Mouse (Mus musculus) intestine, embryonic 14.5 days (tissue): ENCODE measurements around the gene Mrpl17. TPM values are rescaled to one million over a fixed set of nuclear protein-coding genes. Genes with fewer than 3 reads are reported as not detected.

Experiments
- ATAC-seq: fragments of 200-750 bp; cut with Nextera tagmentation; replicated peaks from 2 replicates; pipeline ENCODE4 v1.8.0; 2017; ENCODE audit warnings: low read depth, moderate number of reproducible peaks, moderate TSS enrichment, moderate library complexity; ENCODE audit not compliant: low FRiP score, low TSS enrichment
- DNase-seq: peaks from one replicate; pipeline ENCODE4 v3.0.0-alpha.2; 2018; ENCODE audit warnings: low spot score
- H3K27ac ChIP-seq: fragments of 300-500 bp; sonication (generic); 2 replicates; pipeline ENCODE4 v1.5.1; 2014; ENCODE audit warnings: low read depth, mild to moderate bottlenecking, control low read depth
- H3K27me3 ChIP-seq: fragments of 300-500 bp; sonication (generic); replicated peaks from 2 replicates; pipeline ENCODE4 v1.6.1; 2014; ENCODE audit warnings: low read length, control low read depth; ENCODE audit not compliant: control insufficient read depth, insufficient read depth
- H3K36me3 ChIP-seq: fragments of 300-500 bp; sonication (generic); 2 replicates; pipeline ENCODE4 v1.6.1; 2014; ENCODE audit warnings: low read length, control low read depth; ENCODE audit not compliant: control insufficient read depth, insufficient read depth
- H3K4me1 ChIP-seq: fragments of 300-500 bp; sonication (generic); replicated peaks from 2 replicates; pipeline ENCODE4 v1.6.1; 2014; ENCODE audit warnings: low read length, control low read depth, mixed read lengths; ENCODE audit not compliant: control insufficient read depth, insufficient read depth
- H3K4me2 ChIP-seq: fragments of 300-500 bp; sonication (generic); 2 replicates; pipeline ENCODE4 v1.6.1; 2014; ENCODE audit warnings: low read length
- H3K4me3 ChIP-seq: fragments of 300-500 bp; sonication (generic); 2 replicates; pipeline ENCODE4 v1.5.1; 2014; ENCODE audit warnings: low read depth, low read length, control low read depth, mixed read lengths
- H3K9ac ChIP-seq: fragments of 300-500 bp; sonication (generic); 2 replicates; pipeline ENCODE4 v1.6.1; 2014; ENCODE audit warnings: mild to moderate bottlenecking, low read length
- H3K9me3 ChIP-seq: fragments of 300-500 bp; sonication (generic); 2 replicates; pipeline ENCODE4 v1.6.1; 2016; ENCODE audit warnings: low read length, control low read depth; ENCODE audit not compliant: control insufficient read depth
- WGBS: fragments of 180-500 bp; shearing (Covaris S2); extraction: QIAGEN DNeasy Blood & Tissue Kit; methylation state at CpG from one replicate; pipeline ENCODE4 v1.1.7; 2014; 5-methylcytosine and 5-hydroxymethylcytosine counted together
- polyA plus RNA-seq: library from polyadenylated mRNA; unstranded; fragments of >200 nt; fragmentation: Nextera tagmentation; extraction: Ambion mirVana; gene quantifications from 2 replicates; pipeline ENCODE4 v1.2.1, GENCODE M21; 2014

Mrpl17 gene
- polyA plus RNA-seq, 1 experiment from 2014 or later = 393 TPM

- peaks cover 90% of the 10 kb centered on the region for H3K36me3 ChIP-seq
- DNase-seq (peak; percentile 64), ATAC-seq (0 out of 2 replicates have a peak, but pooled peaks have one; percentile 45)
- H3K4me2 ChIP-seq = peak overlapping the region; percentile 40
- H3K9ac ChIP-seq = no peak overlapping the region
- 52% methylated on average over 55 of the region's 55 CpGs for WGBS
- H3K4me3 ChIP-seq = 0 out of 2 replicates have a peak overlapping the region, but pooled peaks have one; percentile 6
- H3K27ac ChIP-seq = no peak overlapping the region
- no peaks in the 10 kb centered on the region for H3K9me3 ChIP-seq
- peaks cover 5% of the 10 kb centered on the region; the same call in 1 of the 2 replicates for H3K4me1 ChIP-seq
- 0 out of 2 replicates have a peak, but pooled peaks cover 2% of the 10 kb centered on the region for H3K27me3 ChIP-seq
These were observed 48.2 kb downstream of the Mrpl17 start for GRCm38 (mm10) chr7:105762517-105763270.

DNA sequence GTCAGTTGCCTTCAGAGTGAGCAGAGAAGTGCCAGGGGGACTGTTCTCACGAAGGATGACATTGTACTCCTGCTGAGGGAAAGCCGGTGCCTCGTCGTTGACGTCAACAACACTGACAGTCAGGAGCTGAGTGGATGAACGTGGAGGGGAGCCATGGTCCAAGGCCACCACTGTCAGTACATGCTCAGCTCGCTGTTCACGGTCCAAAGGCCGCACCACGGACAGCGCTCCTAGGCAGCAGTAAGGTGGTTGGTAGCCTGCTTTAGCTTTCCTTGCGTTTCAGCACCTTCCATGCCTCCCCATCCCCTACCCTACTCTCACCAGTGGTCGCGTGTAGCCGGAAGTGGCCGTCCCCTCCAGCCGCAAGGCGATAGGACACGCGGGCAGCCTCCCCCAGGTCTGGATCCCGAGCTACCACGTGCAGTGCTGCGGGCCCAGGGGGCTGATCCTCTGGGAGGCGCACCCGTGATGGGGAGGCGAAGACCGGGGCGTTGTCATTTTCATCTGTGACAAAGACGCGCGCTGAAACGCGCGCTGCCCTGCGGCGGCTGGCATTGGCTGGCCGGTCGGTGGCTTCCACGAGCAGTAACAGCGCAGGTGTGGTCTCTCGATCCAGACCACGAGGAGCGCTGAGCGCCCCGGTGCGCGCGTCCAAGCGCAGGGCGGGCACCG is 49.0 kb downstream of the Mrpl17 start:
- Histone ChIP-seq H3K27ac (no peak overlapping the region), H3K4me2 (peak overlapping the region; percentile 40), H3K9ac (no peak overlapping the region), H3K9me3 (no peaks in the 10 kb centered on the region), H3K4me1 (no peaks in the 10 kb centered on the region), H3K4me3 (0 out of 2 replicates have a peak overlapping the region, but pooled peaks have one; percentile 6), H3K36me3 (peaks cover 93% of the 10 kb centered on the region), H3K27me3 (0 out of 2 replicates have a peak, but pooled peaks cover 2% of the 10 kb centered on the region)
- WGBS = 38% methylated on average over 51 of the region's 51 CpGs
- DNase-seq (no peak), ATAC-seq (peak; percentile 28; the same call in 1 of the 2 replicates)

DNA sequence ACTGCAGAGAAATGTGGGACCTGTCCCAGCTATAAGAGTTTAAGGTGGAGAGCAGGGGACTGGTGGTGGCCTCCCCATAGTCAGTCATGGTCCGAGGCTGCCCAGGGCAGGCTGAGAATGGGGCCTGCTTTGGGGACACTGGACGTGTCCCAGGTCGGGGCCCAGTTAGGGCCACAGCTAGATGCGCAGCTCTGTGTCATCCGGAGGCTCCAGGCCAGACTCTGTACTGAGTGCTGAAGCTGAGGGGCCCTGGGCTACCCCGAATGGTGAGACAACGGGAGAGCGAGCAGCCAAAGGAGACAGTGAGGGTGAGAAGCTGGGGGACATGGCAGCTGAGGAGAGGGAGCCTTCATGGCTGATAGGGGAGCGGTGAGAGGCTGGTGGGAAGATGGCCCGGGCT is 57.6 kb downstream of the Mrpl17 start:
- Histone ChIP-seq H3K4me2 (no peak overlapping the region), H3K27me3 (no peaks in the 10 kb centered on the region), H3K27ac (no peak overlapping the region), H3K4me3 (no peak overlapping the region), H3K4me1 (peaks cover 5% of the 10 kb centered on the region; the same call in 1 of the 2 replicates), H3K36me3 (peaks cover 61% of the 10 kb centered on the region), H3K9ac (no peak overlapping the region), H3K9me3 (no peaks in the 10 kb centered on the region)
- ATAC-seq = no peak
- DNase-seq = no peak
- WGBS = 89% methylated on average over 10 of the region's 10 CpGs

Other genes starting within 250 kb of the Mrpl17 start
- 45.1 and 46.3 TPM in 2 replicates for gene Apbb1, start 229.4 kb downstream of the Mrpl17 start, polyA plus RNA-seq
- gene Hpx, start 211.0 kb downstream of the Mrpl17 start, polyA plus RNA-seq = 0.46 and 0.65 TPM in 2 replicates
- 25.0 and 27.2 TPM in 2 replicates for gene Trim3, start 177.5 kb downstream of the Mrpl17 start, polyA plus RNA-seq
- gene Timm10b, start 171.0 kb downstream of the Mrpl17 start, polyA plus RNA-seq = 213 and 215 TPM in 2 replicates
- 88.4 and 89.7 TPM in 2 replicates for gene Arfip2, start 170.7 kb downstream of the Mrpl17 start, polyA plus RNA-seq
- 35.5 and 48.9 TPM in 2 replicates for gene Gm45799, start 170.5 kb downstream of the Mrpl17 start, polyA plus RNA-seq
- gene Dnhd1, start 160.3 kb downstream of the Mrpl17 start, polyA plus RNA-seq = 1.8 and 2.0 TPM in 2 replicates
- 353 and 396 TPM in 2 replicates for gene Ilk, start 74.5 kb downstream of the Mrpl17 start, polyA plus RNA-seq
- gene Rrp8, start 73.7 kb downstream of the Mrpl17 start, polyA plus RNA-seq = 36.7 and 41.8 TPM in 2 replicates
- gene Taf10, start 66.7 kb downstream of the Mrpl17 start, polyA plus RNA-seq = 163 and 185 TPM in 2 replicates
- 74.1 and 85.8 TPM in 2 replicates for gene Tpp1, start 58.9 kb downstream of the Mrpl17 start, polyA plus RNA-seq
- gene Dchs1, start 23.4 kb downstream of the Mrpl17 start, polyA plus RNA-seq = 17.5 and 18.7 TPM in 2 replicates
- 0.73 and 0.96 TPM in 2 replicates for gene Gm4070, start 142.9 kb upstream of the Mrpl17 start, polyA plus RNA-seq